Mouse (Mus musculus): Measurements from ENCODE around the gene Rtp4.

The Rtp4 gene

DNA sequence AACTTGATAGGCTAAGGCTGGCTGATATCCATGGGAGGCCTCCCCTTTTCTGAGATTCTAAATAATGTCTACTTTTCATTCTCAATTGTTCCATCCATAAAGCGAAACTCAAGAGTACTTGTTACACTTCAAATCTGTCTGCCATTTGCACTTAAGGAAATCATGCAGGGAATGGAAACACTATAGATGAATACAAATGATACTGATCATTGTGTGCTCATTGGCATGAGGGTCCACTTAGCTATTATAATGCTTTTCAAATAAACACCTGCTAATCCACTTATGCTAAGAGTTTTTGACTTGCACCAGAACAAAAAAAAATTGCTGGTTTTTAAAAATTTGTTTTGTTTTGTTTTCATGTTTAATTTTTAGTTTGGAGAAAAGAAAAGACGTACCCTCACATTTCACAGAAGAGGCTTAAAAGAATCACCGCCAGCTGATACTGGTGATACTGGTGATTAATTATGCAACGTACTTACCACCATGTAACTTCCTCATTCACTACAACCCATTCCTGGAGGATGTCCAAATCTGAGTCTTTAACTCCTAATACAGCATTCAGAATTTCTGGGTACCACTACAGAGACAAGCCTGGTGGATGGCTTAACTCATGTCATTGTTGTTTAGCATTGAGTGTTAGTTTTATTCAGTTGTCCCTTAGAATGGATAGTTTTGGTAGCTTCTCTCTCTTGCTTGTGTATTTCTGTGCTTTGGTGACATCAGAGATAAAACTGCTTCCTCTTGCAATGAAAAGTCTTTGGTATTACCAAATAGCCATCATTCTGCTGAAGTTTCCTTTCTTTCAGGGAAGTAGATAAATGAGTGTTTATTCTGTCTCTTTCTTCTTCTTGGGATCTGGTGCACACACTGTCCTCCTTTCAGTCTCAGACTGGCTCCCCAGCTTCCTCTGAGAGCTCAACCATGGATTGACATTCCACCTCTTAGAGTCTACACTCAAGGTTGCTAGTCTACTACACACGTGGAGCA lies 71.3 kb downstream of the Rtp4 start:
- no peak for DNase-seq (ENCODE audit: low spot score)

DNA sequence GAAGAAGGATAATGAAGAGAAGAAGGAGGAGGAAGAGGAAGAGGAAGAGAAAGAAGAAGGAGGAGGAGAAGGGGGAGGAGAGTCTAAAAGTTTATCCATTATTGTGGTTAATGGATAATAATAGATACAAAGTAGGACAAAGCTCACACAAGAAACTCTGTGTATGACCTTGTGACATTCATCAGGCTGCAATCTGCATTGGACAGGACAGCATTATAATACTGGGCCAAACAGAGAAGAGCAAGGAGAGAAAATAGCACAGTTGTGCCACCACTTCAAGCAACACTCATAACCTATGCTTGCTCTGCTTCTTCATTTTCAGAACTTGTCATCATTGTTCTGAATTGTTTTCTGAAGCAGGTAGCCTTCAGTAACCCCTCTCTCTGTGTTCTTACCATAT lies 72.4 kb downstream of the Rtp4 start:
- no peak for DNase-seq (ENCODE audit: low spot score)

- DNase-seq (ENCODE audit: low spot score): no peak
These were observed 76.6 kb downstream of the Rtp4 start for GRCm38 (mm10) chr16:23596696-23597095.

DNA sequence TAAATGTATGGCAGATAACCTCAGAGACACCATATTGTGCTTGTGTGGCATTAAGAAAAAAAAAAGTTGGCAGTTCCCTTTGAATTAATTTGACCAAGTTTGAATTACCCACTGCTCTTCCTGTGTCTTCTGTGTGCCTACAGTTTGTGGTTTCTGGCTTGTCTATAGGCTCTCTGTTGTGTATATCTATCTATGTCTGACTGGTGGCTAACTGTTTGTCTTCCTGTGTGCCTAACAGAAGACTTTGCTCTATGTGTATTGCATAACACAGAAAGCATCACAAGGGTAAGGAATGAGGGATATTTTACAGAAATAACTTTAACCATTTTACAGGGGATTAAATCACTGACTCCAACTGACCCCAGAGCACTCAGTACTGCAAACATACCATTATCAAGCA lies 77.9 kb downstream of the Rtp4 start:
- DNase-seq (ENCODE audit: low spot score): no peak

- DNase-seq (ENCODE audit: low spot score): no peak
These were observed 86.1 kb downstream of the Rtp4 start for GRCm38 (mm10) chr16:23606220-23606619.

DNA sequence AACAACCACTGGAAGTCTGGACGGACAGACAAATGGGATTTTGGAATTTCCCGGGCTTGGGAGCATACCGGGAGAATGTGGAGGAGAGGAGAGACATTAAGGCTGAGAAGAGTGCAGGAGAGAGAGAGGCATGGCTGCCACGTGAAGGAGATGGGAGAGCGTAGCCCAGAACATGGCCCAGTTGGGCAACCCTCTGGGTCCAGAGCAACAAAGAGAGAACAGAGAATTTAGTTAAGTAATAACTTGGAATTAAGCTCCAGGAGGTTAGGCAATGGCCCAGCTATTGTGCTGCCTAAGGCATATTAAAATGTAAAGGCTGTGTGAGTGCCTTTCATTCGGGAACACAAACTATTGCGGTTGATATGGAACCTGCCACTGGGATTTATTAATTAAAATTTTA lies 86.6 kb downstream of the Rtp4 start:
- DNase-seq (ENCODE audit: low spot score): no peak

DNA sequence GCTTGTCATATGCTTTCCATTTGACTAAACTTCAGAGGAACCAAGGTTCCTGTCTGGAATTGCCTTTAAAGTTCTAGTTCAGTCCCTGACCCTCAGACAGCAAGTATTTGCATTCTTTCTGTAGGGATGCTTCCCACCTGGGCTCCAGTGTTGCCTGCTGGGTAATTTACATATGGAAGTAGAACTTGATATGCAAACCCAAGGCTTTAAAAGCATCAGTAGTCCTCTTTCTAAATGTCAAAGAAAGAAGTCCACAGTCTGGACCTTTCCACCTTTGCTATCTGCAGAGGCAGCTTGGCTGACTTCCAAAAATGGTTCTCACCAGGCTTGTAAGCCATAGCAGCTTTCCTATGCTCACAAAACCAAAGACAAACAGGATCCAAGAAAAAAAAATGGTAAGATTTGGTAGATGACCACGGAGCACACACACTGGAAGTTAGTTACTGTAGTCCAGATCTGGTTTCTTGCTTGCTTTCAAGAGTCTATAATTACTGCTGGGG lies 87.9 kb downstream of the Rtp4 start:
- no peak for DNase-seq (ENCODE audit: low spot score)

DNA sequence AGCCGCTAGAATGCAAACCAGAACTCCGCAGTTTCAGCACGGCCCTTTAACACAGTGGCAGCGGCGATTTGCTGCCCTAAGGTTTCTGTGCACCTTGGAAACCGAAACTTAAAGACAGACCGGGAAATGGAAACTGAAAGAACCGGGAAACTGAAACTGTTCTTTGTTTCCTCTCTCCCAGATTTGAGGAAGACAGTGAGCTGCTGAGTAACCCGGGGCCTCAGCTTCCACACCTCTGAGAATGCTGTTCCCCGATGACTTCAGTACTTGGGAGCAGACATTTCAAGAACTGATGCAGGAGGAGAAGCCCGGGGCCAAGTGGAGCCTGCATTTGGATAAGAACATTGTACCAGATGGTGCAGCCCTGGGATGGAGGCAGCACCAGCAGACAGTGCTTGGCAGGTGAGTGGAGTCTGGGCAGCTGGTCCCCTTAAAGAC lies 89.7 kb downstream of the Rtp4 start:
- DNase-seq (ENCODE audit: low spot score): peak; percentile 29

GRCm38 (mm10) chr16:23624205-23624604 lies 104.1 kb downstream of the Rtp4 start:
- DNase-seq (ENCODE audit: low spot score): no peak

GRCm38 (mm10) chr16:23631531-23631930 lies 111.4 kb downstream of the Rtp4 start:
- DNase-seq (ENCODE audit: low spot score): no peak

DNA sequence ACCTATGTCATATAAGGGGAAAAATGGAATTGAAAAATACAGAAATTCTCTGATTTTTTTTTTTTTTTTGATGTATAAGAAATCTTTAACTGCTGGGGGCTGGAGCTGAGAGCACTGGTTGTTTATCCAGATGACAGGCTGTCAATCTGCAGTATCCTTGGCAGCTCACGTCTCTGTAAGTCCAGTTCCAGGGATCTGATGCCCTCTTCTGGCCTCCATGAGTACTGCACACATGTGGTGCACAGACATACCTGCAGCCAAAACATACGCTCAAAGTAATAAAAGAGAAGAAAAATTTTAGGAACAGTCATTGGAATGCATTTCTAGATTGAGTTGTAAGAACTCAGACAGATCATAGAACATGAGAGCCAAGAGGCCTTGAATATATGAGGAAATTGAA lies 112.6 kb downstream of the Rtp4 start:
- DNase-seq (ENCODE audit: low spot score): no peak

DNA sequence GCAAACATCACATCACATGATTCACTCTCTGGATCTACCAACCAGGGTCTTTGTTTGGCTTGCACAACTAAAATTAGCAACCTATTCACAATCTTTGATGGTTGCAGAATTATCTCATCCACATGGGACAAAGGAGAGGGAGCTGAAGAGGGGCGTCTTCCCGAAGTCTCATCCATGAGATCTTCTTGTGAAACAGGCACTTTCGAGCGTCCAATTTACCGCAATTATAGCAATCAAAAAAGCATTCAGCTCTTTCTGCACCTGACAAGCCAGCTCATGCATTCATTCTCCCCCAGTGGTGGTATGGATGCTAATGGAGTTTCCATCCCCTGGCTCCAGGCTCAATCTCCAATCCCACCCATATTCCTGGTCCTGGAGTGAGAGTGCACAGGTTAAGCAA lies 132.9 kb downstream of the Rtp4 start:
- DNase-seq (ENCODE audit: low spot score): no peak

- DNase-seq (ENCODE audit: low spot score): no peak
These were observed 133.4 kb downstream of the Rtp4 start for GRCm38 (mm10) chr16:23653479-23653878.

GRCm38 (mm10) chr16:23659597-23660531 lies 139.8 kb downstream of the Rtp4 start:
- no peak for DNase-seq (ENCODE audit: low spot score)
